Mouse (Mus musculus): ENCODE results near the gene Dynlrb2.

Dynlrb2 gene

DNA sequence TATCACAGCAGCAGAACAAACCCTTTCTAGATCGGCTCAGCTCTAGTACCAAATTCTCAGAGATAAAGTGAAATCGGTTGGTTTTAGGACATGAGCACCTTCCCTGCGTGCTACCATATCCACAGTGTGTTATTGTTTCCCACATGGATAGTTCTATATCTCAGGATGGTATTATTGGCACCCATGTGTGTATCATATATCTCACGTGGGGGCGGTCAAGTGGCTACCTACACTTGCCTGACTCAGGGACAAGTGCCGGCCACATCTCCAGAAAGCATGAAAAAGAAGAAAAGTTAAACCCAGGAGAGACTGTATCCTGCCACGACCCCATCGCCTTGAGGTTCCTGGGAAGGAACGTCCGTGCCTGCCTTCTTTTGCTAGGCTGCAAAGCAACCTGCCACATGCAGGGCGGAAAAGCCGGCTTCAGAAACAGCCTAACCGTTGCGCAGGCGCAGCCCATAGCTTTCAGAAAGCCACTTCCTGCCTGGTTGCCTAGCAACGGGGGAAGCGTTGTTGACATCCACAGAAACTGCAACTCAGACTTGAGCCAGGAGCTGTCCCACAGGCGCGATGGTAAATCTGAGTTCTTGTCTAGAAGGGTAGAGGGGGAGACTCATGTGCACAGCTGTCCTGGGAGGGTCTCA, at the start of gene Dynlrb2:
Dynlrb2 (plus strand) TSS at position 498 of the 644 bp plus-strand sequence.
- peak; percentile 92 for DNase-seq

DNA sequence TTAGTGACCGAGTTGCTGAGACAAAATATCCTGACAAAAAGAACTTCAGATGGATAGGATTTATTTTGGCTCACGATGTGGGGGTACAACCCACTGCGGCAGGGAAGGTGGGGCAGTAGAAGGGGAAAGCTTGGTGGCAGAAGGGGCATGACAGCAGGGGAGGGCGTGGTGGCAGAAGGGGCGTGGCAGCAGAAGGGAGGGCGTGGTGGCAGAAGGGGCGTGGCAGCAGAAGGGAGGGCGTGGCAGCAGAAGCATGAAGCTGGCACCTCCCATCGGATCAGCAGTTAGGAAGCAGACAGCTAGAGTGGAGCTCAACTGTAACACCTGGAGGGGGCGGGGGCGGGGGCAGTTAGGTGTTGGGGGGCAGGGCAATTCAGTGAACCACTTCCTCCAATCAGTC, 46.2 kb upstream of the Dynlrb2 start:
- no peak for DNase-seq

DNA sequence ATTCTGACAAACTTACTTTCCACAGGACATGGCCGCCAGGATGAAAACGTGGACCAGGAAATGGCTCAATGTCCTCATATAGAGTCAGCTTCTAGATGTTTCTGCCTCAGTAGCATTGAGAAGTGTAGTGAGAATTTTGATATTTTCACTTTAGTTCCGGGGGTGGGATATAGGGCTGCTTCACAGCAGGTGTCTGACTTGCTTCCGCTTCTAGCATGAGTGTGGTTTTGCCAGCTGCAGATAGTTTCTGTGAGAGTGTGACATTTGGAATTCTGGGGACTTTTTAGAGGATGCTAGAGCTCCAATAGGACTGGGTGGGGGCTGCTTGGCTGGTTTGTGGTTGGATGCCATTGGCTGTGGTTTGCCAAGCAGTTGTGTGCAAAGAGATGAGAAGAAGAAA, 43.3 kb upstream of the Dynlrb2 start:
- DNase-seq = no peak

DNA sequence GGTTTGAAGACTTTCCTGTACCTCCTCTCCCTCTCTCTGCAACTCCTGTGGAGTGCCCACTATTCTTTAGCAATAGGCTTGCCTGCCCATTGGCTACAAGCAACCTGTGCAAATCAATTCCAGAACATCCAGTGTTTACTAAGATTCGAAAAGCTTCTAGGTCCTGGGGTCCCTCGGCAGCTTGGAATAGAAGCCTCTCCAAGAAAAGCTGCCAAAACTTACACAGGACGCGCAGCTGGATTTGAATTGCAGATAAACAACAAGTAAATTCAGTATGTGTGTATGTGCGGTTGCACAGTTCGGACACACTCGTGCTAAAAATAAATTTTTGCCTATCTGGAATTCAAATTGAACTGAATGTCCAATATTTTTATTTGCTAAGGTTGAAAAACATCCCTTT, 38.2 kb upstream of the Dynlrb2 start:
- no peak for DNase-seq

DNA sequence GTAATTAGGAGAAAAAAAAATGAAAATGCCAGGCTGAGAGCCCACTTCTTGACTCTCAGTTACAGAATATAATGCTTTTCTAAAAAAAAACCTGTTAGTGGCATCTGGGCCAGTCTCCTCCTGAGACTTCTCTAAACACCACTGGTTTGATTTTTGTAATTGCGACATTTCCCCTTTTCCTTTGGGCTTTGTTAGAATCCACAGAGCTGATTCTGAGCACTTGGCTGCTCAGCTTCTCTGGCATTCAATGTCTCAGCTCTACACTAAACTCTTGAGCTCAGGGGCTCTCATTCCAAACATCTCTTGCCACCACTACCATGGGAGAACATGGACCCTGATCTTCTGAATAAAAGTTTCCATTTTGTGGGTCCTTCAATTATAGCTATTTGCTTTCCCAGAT, 37.7 kb upstream of the Dynlrb2 start:
- no peak for DNase-seq

DNA sequence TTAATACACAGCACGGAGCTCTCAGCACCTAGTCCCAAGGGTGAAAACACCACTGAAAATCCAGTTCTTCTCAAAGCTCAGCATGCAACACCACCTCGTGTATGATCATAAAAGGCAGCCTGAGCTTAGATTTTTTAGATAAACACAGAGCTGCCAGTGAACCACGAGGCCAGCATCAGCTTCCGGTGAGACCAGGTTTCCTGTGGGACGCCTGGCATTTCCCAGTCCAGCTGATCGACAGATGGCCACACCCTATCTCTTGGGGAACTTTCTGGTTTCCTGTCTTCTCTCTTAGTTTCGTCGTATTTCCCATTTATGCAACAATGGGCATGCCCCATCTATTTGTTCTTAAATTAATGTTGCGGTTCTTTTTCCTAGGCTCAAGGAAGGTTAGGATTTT, 26.8 kb upstream of the Dynlrb2 start:
- DNase-seq = no peak

DNA sequence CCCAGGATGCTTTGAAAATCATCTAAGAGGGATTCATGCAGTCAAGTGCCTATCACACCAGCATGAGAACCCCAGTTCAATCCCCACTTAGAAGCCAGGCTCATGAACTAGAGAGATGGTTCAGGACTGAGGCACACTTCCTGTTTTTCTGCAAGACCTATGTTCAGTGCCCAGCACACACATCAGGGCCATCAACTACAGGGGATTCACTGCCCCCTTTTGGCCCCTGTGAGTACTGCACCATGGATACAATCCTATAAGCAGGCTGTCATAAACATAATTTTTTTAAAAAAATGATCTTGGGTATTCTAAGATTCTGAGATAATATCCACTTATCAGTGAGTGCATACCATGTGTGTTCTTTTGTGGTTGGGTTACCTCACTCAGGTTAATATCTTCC, 26.1 kb upstream of the Dynlrb2 start:
- DNase-seq = no peak

DNA sequence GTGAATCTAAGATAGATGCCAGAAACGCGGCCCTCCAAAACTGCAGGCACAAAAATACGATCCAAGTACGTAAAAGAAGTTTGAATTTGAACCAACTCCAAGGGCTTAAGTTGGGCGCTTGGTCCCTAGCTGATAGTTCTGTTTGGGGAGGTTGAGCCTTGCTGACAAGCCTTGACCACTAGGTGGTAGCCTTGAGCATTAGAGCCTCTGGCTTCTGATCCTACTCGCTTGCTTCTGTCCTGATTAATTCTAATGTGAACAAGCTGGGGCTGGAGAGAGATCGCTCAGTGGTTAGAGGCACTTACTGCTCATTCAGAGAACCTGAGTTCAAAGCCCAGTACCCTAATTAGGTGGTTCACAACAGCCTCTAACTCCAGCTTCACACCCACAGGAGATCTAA, 23.9 kb upstream of the Dynlrb2 start:
- peak; percentile 67 for DNase-seq

DNA sequence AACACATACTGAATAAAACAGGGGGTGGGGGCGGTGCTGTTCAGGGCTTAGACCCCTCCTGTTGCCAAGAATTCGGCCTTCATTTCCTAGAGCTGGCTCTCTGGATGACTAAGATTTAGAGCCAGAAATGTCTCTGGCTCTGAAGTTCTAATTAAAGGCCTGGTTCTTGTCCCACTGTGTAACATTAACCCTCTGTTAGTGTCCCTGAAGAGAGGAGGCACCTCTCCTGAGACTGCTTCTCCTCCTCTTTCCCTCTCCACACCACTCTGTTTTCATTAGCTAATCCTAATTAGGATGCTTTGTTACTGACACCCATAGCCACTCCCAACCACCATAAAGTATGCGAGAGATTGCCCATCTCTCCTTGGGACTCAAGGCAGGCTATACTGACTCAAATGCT, 22.0 kb upstream of the Dynlrb2 start:
- DNase-seq = no peak

DNA sequence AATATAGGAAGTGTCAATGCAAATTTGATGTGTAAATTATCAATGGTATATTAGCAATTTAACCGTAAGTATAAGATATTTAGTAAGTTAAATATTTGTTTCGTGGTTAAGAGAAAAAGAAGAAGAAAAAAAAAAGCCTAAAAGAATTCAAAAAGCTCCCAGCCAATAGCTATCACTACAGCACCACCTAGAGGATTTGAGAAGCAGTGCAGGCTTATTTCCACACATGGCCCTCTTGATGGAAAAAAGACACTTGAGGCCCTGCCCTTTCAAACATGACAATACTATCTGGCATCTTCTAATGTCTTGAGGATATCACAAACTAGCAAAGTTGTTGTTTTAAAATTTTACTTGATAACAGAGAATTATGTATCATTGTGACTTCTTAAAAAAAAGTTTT, 20.7 kb upstream of the Dynlrb2 start:
- DNase-seq = peak; percentile 24

DNA sequence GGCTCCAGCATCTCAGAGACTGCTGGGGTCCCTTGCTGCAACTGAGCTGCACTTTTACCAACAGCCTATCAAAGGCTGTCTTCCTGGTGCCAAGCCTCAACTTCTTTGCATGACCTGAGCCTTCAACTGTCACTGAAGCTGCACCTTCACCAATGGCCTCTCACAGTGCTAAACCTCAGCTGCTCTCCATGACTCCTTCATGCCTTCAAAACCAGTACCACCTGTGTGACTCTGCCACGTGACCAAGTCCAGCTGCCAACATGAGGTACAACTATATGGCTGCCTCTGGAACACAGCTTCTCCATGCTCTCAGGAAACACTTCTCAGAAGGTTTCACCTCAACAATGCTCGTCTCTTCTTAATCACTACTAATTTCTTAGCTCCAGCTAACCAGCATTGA, 16.2 kb upstream of the Dynlrb2 start:
- DNase-seq = no peak

DNA sequence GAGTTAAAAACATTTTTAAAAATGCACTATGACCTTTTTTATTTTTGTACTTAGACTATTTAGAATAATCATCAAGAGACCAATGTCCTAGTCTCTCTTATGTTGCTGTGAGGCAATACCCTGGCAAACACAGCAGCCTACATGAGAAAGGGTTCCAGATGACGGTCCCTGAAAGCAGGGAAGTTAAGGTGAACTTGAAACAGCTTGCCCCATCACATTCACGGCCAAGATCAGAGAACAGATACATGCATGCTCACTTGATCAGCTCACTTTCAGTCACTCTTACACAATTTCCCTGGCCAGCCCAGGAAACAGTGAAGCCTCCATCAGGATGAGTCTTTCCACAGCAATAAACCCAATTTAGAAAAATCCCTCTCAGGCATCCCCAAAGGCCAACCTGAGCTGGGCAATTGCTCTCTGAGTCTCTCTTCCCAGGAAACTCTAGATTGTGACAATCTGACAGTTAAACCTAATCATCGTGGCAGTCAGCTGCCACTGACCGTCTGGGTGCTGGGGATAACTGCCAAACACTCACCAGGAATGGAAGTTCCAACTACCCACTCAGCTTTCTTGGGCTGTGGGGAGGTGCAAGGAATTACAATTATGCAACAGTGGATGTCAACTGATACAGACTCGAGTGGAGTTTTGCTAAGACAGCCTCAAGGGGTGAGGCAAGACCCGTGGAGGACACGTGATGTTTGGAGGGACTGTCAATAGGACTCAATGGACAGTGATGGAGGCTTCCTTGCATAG, 4.5 kb upstream of the Dynlrb2 start:
- no peak for DNase-seq

DNA sequence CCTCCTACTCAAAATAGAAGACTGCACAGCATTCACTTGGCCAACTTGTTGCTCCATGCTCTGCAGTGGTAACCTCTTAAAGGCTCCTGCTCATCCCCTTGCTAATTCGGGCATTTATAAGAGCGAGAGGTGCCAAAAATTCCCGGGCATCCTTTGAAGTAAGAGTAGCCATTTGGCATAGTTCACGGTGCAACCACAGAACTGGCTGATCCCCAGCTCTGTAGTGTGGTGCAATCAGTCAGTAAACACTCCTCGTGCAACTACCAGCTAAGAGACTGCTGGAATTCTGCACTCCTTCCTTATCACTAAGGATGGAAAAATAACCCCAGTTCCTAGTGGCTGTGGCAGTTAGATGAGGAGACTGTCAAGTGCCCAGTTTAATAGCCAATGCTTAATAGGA, 3.9 kb downstream of the Dynlrb2 start:
- DNase-seq = no peak

DNA sequence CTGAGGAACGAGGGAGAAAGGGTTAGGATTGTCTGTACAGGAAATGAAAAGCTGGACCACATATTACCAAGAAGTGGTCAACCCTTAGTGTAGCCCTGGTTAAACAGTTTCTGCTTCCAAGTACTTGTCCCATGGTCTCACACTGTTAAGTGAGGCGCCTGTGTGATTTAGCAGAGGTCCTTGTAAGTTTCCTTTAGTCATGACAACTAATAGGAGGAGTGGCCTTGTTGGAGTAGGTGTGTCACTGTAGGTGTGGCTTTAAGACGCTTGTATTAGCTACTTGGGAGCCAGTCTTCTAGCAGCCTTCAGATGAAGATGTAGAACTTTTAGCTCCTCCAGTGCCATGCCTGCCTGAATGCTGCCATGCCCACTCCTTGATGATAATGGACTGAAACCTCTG, 4.5 kb downstream of the Dynlrb2 start:
- DNase-seq = no peak

DNA sequence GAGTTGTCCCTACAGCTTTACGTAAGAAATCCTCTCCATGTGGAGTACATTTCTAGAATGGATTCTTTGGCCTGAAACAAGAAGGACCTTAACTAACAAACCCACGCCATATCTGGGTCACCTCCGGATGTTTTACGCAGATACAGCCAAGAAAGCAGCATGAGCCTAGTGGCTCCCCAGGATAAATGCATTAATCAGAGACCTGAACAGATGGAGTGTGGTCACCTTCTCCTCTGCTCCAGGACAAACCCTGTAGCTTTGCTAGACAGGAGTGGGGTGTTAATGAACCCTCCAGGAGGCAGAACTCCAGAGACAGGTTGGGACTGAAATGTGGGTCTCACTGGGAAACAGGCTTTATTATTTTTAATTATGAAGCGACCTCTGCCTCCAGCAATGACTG, 14.9 kb downstream of the Dynlrb2 start:
- no peak for DNase-seq

DNA sequence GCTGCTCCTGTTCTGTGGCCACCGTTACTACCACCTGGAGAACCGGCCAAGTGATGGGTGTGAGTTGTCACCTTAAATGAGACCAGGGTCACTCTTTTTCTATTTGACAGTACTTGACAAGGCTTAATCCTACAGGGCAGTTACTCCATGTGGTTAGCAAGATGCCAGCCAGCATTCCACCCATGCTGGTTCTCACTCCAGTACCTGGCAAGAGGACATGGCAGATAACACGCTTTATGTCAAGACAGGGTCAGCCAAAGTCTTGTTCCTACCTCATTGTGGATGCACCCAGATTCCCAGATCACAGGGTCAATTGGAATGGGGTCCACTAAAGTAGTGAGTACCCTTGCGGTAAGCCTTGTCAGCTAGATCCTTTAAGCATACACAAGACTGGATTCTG, 16.4 kb downstream of the Dynlrb2 start:
- no peak for DNase-seq

DNA sequence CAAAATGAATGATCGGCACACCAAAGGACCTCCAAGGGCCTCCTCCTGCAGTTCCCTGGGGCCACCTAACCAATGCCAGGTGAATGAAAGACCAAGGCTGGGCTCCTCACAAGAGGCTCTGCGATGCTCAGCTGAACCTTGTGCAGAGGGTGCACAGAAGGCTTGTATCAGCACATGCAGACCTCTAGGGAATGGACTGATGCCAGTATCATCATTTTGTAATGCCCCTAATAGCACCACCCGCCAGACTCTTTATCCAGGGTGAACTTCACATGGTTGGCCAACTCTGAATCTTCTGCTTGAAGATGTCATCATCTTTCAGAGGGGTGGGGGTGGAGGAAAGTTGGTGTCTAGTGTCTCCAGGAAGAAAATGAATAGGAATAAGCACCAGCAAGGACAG, 16.9 kb downstream of the Dynlrb2 start:
- no peak for DNase-seq

DNA sequence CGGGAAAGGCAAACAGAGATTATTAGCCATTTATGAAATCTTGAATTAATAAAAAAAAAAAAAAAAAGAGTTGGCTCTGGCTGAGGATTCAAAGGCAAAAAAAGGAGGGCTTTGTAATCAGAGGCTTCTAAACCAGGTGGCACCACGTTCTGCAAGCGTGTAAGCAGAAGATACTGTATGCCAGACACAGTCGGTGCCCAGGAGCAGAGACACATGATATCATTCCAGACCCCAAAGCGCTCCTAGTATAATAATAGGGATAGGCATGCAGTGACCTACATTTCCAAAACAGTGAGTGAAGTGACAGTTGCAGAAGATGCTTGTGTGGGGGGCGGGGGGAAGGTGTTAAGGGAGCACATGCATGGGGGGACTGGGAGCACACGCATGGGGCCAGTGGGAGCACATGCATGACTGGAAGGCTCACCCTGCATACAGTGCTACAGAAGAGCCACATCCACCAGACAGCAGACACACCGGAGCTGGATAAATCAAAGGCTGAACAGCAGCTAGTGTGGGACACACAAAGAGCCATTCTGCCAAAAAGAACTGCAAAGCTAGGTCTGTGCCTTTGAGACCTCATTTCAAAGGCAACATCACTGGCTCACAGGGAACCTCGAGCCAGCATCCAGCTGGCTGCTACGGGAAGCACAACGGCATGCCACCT, 17.5 kb downstream of the Dynlrb2 start:
- DNase-seq = no peak

DNA sequence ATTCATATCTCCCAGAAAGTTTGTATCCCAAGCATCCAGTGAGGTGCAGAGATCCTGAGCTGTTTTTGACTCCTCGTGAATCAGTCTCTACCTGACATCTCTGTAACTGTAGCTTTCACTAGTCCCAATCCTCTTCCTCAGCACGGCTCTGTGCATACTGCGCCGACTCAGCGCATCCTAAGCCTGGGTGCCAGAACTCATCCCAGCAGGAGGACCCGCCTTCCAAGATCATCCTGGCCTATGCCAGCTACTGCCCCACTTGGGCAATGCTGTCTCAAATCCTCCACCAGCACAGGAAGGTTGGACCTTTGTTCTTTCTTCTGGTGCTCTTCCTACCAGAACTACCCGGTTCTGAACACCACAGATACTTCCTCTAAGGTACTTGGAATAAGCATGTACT, 20.1 kb downstream of the Dynlrb2 start:
- DNase-seq = no peak

DNA sequence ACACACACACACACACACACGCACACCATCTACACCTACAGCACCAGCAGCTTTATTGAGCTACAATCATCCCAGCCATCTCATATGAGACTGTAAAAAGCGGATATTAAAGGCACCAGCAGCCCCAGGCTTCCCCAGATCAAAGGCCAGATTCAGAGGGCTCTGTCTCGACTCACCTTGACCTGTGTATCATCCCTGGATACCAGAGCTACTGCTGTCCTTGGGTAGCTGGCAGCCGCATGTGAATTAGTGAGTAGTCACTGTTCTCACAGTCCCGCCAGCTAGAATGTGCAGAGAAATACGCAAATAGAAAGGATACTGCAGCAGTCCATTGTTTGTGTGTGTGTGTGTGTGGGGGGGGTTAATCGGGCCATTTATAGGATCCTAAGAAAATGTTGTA, 24.0 kb downstream of the Dynlrb2 start:
- DNase-seq = no peak

DNA sequence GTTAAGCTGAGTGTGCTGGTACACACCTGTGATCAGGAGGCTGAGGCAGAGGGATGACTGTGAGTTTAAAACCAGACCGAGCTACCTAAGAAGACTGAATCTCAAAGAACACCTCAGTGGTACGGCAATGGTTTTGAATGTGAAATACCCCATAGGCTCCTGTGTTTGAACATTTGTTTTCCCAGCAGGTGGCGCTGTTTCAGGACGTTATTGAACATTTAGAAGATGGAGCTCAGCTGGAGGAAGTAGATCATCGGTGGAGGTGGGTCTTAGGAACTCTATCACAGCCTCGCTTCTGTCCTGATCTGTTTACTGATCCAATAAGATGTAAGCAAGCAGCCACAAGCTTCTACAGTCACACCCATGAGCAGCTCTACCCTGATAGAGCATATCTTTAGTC, 28.3 kb downstream of the Dynlrb2 start:
- DNase-seq = no peak

DNA sequence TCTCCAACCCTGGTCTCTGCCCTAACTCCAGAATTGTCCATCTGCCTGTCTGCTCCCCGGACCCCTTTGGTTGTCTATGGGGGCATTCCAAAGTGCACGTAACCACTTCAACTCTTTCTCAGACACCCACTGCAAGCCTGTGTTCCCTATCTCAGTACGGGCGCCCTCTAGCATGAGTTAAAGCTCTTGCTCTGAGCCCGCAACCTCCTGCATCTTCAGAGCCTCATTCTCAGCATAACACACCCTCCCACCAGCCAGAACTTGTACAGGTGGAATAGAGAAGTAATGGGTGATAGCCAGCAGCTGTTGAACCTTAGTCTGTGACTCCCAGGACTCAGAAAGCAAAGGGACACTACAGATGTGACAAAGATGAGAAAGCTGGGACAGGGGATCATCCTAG, 32.0 kb downstream of the Dynlrb2 start:
- DNase-seq = no peak

DNA sequence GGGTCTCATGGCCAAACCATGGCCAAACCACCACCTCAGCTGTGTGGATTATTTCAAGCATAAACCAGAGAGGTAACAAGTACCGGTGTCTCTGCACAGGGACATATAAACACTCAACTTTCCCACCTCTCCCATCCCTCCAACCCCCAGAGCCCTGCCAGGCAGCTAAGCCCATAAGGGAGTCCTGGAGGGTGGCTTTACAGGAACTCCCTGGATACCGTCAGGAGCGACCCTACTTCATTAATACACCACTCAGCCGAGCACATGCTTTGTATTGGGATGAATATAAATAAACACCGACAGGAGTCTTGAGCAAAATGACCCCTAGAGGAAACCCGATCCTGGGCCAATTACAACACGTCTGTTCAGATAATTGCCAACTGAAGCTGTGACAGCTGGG, 34.0 kb downstream of the Dynlrb2 start:
- no peak for DNase-seq

DNA sequence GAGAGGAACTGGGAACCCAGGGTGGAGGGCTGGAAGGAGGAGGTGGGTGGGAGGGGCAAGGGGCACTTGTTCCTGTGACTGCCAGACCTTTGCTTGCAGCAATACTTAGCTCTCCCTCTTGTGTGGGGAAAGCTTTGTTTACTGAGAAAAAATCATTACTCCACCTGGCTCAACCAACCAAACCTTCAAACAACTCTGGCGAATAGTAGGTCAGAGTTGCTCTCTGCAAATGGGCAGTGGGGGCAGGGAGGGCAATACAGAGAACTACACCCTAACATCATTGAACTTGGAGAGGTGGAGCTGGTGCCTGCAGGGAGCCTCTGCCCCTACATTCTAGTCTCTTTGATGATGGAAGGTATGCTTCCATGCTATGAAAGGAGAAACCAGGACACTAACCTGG, 35.4 kb downstream of the Dynlrb2 start:
- no peak for DNase-seq

DNA sequence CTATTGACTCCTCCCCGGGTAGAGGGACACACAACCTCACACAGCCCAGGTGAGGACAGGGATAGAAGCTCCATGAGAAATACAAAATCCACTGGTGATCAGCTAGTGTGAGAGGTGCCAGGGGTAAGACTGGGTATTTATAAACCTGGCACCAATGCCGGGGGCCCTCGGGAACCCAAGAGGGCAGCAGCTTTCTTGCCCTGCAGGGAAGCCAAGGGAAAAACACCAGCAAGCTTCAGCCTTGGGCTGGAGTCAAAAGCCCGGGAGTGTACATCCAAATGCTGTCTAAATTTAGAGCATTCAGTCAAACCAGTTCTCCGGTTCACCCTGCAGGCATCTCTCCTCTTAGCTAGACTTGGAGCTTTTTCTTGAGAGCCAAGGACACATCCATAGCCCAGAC, 38.1 kb downstream of the Dynlrb2 start:
- DNase-seq = no peak
